Mouse (Mus musculus) E14TG2a.4 (cell line): ENCODE measurements at regions not wholly inside any gene's neighbourhood (a gene's known extent, or its start where the extent isn't known, plus 50 kb on each side); places are given as distances from the start of the nearest gene placed in this dataset.
"Not testable (repeated sequence)": the region's sequence is repeated elsewhere in the genome, so short reads cannot be mapped to it uniquely, and the experiment has no call there.

ENCODE experiments used
- H3K27me3 ChIP-seq: 2 replicates; pipeline ENCODE4 v1.6.1; 2014; ENCODE audit warnings: low read length, control low read depth; ENCODE audit not compliant: insufficient read depth
- H3K36me3 ChIP-seq: 2 replicates; pipeline ENCODE4 v1.6.1; 2014; ENCODE audit warnings: low read length, control low read depth; ENCODE audit not compliant: insufficient read depth
- H3K4me1 ChIP-seq: replicated peaks from 2 replicates; pipeline ENCODE4 v1.6.1; 2014; ENCODE audit warnings: low read depth, low read length, control low read depth
- H3K4me3 ChIP-seq: replicated peaks from 2 replicates; pipeline ENCODE4 v1.5.1; 2014; ENCODE audit warnings: mild to moderate bottlenecking, low read length
- H3K9me3 ChIP-seq: 2 replicates; pipeline ENCODE4 v1.6.1; 2014; ENCODE audit warnings: low read length, control low read depth
- CTCF ChIP-seq: conservative IDR thresholded peaks from 2 replicates; pipeline ENCODE4 v1.5.1; 2014; ENCODE audit warnings: low read length
- NANOG ChIP-seq: IDR thresholded peaks from 2 replicates; pipeline ENCODE4 v1.6.1; 2014; ENCODE audit warnings: borderline replicate concordance, low read length, mixed read lengths
- POU5F1 ChIP-seq: IDR thresholded peaks from 2 replicates; pipeline ENCODE4 v1.6.1; 2014; ENCODE audit warnings: low read length, borderline replicate concordance

DNA sequence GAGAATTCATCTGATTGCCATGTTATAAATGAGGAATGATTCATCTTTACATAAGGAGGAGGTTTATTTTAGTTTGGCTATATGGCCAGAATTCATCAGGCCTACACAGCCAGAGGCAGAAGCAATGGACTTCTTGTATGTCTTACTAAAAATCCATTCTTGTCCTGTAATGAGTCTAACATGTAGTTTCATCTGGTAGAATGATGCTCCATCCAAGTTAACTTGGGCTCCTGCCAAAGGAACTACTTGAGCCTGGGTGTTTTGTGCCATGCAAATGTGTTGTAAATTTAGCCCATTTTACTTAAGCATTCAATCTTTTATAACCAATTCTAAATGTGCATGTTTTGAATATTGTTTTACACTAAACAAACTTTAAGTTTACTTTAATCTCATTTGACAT, 462.9 kb upstream of the Pom121l12 start:
- Histone ChIP-seq H3K36me3 (no peaks in the 10 kb centered on the region), H3K4me1 (no peaks in the 10 kb centered on the region), H3K9me3 (peaks cover 14% of the 10 kb centered on the region), H3K27me3 (no peaks in the 10 kb centered on the region), H3K4me3 (no peak overlapping the region)
- no peak for TF ChIP-seq CTCF
- TF ChIP-seq NANOG: no peak
- no peak for TF ChIP-seq POU5F1

- not testable (repeated sequence) for H3K9me3 ChIP-seq, H3K4me3 ChIP-seq
Observed at GRCm38 (mm10) chr11:14142376-14142775, 456.7 kb upstream of the Pom121l12 start.

GRCm38 (mm10) chr11:14147639-14148038, 451.4 kb upstream of the Pom121l12 start:
- Histone ChIP-seq H3K4me1 (no peaks in the 10 kb centered on the region), H3K9me3 (no peaks in the 10 kb centered on the region), H3K27me3 (no peaks in the 10 kb centered on the region), H3K36me3 (no peaks in the 10 kb centered on the region), H3K4me3 (no peak overlapping the region)
- TF ChIP-seq NANOG (no peak), POU5F1 (no peak), CTCF (no peak)

More at GRCm38 (mm10) chr11:14142376-14142775, 456.7 kb upstream of the Pom121l12 start:
- not testable (repeated sequence) for H3K36me3 ChIP-seq, H3K27me3 ChIP-seq, H3K4me1 ChIP-seq

DNA sequence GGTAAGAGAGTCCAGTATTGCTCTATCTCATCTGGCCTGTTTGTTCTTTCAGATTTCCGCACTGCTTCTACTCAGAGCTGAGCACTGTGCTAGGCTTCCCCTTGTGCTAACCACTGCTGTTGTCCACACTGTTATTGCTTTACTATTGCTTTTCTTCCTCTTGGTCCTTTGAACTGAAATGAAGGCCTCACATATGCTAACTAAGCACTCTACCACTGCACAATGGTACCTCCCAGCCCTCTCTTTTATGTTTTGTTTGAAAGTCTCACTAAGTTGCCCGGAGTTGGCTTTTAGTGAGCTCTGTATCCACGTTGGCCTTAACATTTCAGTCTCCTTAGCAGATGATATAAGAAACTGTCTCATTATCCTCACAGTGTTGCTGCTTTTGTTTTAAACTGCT, 439.7 kb upstream of the Pom121l12 start:
- Histone ChIP-seq H3K4me3 (no peak overlapping the region), H3K4me1 (peaks cover 11% of the 10 kb centered on the region), H3K36me3 (no peaks in the 10 kb centered on the region), H3K27me3 (peaks cover 24% of the 10 kb centered on the region), H3K9me3 (peaks cover 18% of the 10 kb centered on the region; the same call in 1 of the 2 replicates)
- TF ChIP-seq NANOG (peak; percentile 91), CTCF (no peak)

- Histone ChIP-seq H3K36me3 (no peaks in the 10 kb centered on the region), H3K4me3 (no peak overlapping the region), H3K27me3 (no peaks in the 10 kb centered on the region), H3K9me3 (no peaks in the 10 kb centered on the region), H3K4me1 (peaks cover 5% of the 10 kb centered on the region; the same call in 1 of the 2 replicates)
- TF ChIP-seq CTCF: no peak
- no peak for TF ChIP-seq NANOG
- no peak for TF ChIP-seq POU5F1
Observed at GRCm38 (mm10) chr11:14169478-14169877, 429.6 kb upstream of the Pom121l12 start.

DNA sequence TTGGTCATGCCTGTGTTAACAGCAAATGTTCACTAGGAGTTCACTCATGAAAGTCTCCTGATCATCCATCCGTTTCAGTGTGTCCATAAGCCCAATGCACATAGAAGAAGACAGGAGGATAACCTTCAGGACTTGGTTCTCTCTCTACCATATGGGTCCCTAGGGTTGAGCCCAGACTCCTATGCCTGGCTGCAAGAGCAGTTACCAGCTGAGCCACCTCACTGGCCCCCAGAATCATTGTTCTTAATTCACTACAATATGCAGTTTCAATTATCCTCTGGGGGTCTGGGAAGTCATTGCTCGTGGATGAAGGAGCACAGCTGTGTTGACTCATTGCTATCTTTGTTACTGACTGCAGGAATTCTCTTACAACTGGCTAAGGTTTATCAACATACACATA, 424.5 kb upstream of the Pom121l12 start:
- Histone ChIP-seq H3K4me3 (no peak overlapping the region), H3K4me1 (no peaks in the 10 kb centered on the region), H3K27me3 (no peaks in the 10 kb centered on the region), H3K36me3 (no peaks in the 10 kb centered on the region), H3K9me3 (no peaks in the 10 kb centered on the region)
- TF ChIP-seq NANOG (no peak), POU5F1 (no peak), CTCF (no peak)

- Histone ChIP-seq H3K36me3 (no peaks in the 10 kb centered on the region), H3K4me3 (no peak overlapping the region), H3K27me3 (no peaks in the 10 kb centered on the region), H3K4me1 (peaks cover 12% of the 10 kb centered on the region), H3K9me3 (no peaks in the 10 kb centered on the region)
- TF ChIP-seq NANOG (peak; percentile 98), POU5F1 (no peak), CTCF (no peak)
Observed at GRCm38 (mm10) chr11:14182020-14182419, 417.1 kb upstream of the Pom121l12 start.

DNA sequence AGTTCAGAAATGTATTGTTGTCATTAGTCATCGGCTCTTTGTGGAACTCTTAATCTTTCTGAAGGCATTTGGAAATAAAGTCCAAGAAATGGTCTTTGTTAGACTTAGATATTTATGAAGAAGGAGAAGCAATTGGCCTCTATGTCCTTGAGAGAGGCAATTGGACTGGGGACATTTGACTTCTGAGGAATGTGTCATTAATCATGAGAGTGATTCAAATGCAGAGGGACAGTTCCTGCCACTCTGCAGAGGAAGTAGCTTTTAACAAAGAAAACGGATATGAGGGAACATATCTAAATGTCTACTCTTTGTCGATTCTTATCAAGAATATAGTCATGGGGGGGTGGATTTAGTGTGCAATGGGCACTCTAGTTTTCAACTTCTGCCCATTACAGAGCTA, 416.6 kb upstream of the Pom121l12 start:
- Histone ChIP-seq H3K36me3 (no peaks in the 10 kb centered on the region), H3K4me1 (peaks cover 12% of the 10 kb centered on the region), H3K9me3 (no peaks in the 10 kb centered on the region), H3K27me3 (no peaks in the 10 kb centered on the region), H3K4me3 (no peak overlapping the region)
- TF ChIP-seq NANOG (no peak), POU5F1 (no peak), CTCF (no peak)

DNA sequence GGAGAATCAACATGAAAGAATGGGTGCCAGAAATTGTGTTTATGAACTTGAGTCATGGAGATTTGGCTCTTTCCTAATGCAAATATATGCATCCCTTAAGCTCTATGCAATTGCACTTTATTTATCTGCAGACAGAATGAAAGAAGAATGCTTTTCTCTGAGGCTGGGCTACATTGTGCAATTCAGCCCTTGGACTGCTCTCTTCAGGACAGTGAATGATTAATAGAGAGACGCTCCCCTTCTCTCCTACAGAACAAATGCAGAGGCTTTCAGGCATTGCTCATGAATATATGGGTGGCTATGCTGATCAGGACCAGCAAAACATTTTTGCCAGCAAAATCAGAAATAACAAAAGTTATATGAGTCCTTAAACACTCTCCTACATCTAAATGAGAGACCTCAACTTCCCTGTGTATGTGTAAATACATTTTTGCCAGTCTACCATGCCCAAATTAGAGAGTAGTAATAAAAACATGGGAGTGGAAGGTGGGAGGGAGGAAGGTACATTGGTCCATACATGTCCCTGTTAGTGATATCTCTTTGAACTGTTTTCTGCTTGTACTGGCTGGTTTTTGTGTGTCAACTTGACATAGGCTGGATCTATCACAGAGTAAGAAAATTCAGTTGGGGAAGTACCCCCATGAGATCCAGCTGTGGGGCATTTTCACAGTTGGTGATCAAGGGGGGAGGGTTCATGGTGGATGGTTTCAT, 415.7 kb upstream of the Pom121l12 start:
- no peak overlapping the region for H3K4me3 ChIP-seq
- H3K36me3 ChIP-seq: no peaks in the 10 kb centered on the region
- H3K4me1 ChIP-seq: peaks cover 12% of the 10 kb centered on the region
- TF ChIP-seq NANOG (no peak), CTCF (no peak), POU5F1 (no peak)
- H3K27me3 ChIP-seq: no peaks in the 10 kb centered on the region
- H3K9me3 ChIP-seq: no peaks in the 10 kb centered on the region

GRCm38 (mm10) chr11:14195081-14195480, 404.0 kb upstream of the Pom121l12 start:
- Histone ChIP-seq H3K27me3 (no peaks in the 10 kb centered on the region), H3K9me3 (no peaks in the 10 kb centered on the region), H3K4me3 (no peak overlapping the region), H3K4me1 (no peaks in the 10 kb centered on the region), H3K36me3 (no peaks in the 10 kb centered on the region)
- TF ChIP-seq POU5F1: no peak
- no peak for TF ChIP-seq CTCF
- no peak for TF ChIP-seq NANOG
